Mouse (Mus musculus): ENCODE data around the gene Usp16. TPM values are rescaled to one million over a fixed set of nuclear protein-coding genes. Genes with fewer than 3 reads are reported as not detected.
A peak's percentile ranks its signal among the peaks of the same experiment; 100 is the strongest.
"Not testable (repeated sequence)": the region's sequence is repeated elsewhere in the genome, so short reads cannot be mapped to it uniquely, and the experiment has no call there.

Gene Usp16
- polyA plus RNA-seq, 1 experiment from 2014 or later: 42.4 TPM

DNA sequence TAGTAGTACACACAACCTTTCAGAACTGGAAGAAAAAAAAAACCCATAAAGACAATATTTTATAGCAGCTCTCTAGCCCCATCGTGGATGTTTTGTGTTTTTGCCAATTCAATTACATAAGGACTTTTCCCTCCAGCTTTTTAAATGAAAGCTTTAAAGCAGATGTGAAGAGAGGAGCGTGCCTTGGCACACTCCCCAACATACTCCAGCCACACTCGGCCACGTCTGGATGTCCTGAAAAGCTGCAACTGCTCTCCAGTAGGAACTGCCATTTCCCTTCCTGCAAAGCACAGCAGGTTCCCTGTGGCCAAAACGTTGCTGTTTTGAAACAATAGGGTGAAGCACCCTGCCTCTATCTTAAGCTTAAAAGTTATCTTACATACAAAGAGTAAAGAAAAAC is 12.2 kb upstream of the Usp16 start:
- Histone ChIP-seq H3K4me3 (no peak overlapping the region), H3K27me3 (ENCODE audit: low read depth, poor library complexity, severe bottlenecking) (no peaks in the 10 kb centered on the region), H3K27ac (no peak overlapping the region), H3K4me1 (peaks cover 17% of the 10 kb centered on the region), H3K9me3 (replicated peaks) (no peaks in the 10 kb centered on the region), H3K36me3 (no peaks in the 10 kb centered on the region)
- 61% methylated on average over 5 of the region's 5 CpGs for WGBS
- DNase-seq (ENCODE audit: low spot score): no peak

DNA sequence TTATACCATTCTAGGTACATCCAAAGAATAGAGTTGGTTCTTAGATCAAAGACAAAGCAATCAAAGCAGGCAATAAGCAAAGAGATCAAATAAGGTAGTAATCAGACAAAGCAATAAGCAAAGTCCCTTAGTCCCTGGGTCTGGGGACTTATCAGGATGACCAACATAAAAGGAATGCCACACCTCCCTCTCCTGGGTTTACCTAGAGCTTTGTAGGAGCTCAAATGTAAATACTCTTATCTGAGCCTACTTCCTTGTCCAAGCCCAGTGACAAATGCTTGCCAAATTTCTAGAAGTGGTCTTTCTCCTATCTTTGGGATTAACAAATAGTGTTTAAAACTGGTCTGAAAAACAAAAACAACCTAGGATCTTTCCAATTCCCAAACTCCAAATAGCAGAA is 11.3 kb upstream of the Usp16 start:
- no peaks in the 10 kb centered on the region for H3K9me3 ChIP-seq (replicated peaks)
- H3K36me3 ChIP-seq: no peaks in the 10 kb centered on the region
- peaks cover 17% of the 10 kb centered on the region for H3K4me1 ChIP-seq
- no peak overlapping the region for H3K27ac ChIP-seq
- no peak for DNase-seq (ENCODE audit: low spot score)
- no peaks in the 10 kb centered on the region for H3K27me3 ChIP-seq (ENCODE audit: low read depth, poor library complexity, severe bottlenecking)
- no peak overlapping the region for H3K4me3 ChIP-seq

DNA sequence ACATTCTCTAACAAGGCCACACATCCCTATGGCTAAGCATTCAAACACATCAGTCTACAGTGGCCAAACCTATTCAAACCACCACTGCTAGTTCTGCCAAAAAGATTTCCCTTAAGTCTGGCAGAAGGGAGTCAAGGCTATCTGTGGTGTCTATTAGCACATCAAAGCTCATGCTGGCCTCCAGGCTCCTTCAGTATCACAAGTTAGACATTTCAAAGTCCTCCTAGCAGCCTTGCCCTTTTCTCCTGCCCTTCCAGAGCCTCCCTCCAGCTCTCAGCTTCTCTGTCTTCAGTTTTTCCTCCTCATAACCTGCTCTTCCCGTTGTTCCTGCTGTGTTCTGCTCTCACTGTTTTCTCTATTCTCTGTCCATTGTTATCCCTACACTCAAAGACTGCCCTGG is 10.4 kb upstream of the Usp16 start:
- H3K36me3 ChIP-seq: no peaks in the 10 kb centered on the region
- H3K27ac ChIP-seq: no peak overlapping the region
- no peaks in the 10 kb centered on the region for H3K9me3 ChIP-seq (replicated peaks)
- no peak for DNase-seq (ENCODE audit: low spot score)
- peaks cover 17% of the 10 kb centered on the region for H3K4me1 ChIP-seq
- H3K27me3 ChIP-seq (ENCODE audit: low read depth, poor library complexity, severe bottlenecking): no peaks in the 10 kb centered on the region
- H3K4me3 ChIP-seq: no peak overlapping the region
- 77% methylated on average over 1 of the region's 1 CpGs for WGBS

DNA sequence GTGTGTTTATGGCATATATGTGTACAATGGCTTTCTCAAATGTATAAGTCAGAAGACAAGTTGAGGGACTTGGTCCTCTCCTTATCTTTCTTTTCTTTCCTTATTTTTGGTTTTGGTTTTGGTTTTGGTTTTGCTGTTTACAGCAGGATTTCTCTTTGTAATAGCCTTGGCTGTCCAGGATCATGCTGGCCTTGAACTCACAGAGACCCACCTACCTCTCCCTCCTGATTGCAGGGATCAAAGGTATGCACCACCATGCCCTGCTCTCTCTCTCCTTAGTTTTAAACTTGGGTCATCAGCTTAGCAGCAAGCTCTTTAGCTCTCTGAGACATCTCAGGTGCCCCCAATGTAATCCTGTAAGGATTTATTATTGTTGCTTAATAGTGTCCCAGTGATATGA is 9.4 kb upstream of the Usp16 start:
- Histone ChIP-seq H3K36me3 (no peaks in the 10 kb centered on the region), H3K4me1 (peaks cover 12% of the 10 kb centered on the region), H3K4me3 (no peak overlapping the region), H3K27me3 (ENCODE audit: low read depth, poor library complexity, severe bottlenecking) (no peaks in the 10 kb centered on the region), H3K9me3 (replicated peaks) (no peaks in the 10 kb centered on the region), H3K27ac (no peak overlapping the region)
- DNase-seq (ENCODE audit: low spot score): no peak

DNA sequence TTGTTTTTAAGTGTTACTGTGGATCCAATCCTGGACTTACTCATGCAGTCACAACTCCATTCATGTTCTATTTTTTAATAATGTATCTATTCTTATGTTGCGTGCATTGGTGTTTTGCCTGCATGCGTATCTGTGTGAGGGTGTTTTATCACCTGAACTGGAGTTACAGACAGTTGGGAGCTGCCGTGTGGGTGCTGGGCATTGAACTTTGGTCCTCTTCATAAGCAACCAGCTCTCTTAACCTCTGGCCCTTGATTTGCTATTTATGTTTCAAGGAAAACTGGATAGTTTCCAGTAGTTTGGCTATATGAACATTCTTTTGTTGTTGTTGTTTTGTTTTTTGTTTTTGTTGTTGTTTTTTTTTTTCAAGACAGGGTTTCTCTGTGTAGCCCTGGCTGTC is 9.0 kb upstream of the Usp16 start:
- Histone ChIP-seq H3K4me1 (peaks cover 12% of the 10 kb centered on the region), H3K4me3 (no peak overlapping the region), H3K9me3 (replicated peaks) (no peaks in the 10 kb centered on the region), H3K27ac (no peak overlapping the region), H3K27me3 (ENCODE audit: low read depth, poor library complexity, severe bottlenecking) (no peaks in the 10 kb centered on the region), H3K36me3 (no peaks in the 10 kb centered on the region)
- 98% methylated on average over 3 of the region's 3 CpGs for WGBS
- DNase-seq (ENCODE audit: low spot score): no peak

DNA sequence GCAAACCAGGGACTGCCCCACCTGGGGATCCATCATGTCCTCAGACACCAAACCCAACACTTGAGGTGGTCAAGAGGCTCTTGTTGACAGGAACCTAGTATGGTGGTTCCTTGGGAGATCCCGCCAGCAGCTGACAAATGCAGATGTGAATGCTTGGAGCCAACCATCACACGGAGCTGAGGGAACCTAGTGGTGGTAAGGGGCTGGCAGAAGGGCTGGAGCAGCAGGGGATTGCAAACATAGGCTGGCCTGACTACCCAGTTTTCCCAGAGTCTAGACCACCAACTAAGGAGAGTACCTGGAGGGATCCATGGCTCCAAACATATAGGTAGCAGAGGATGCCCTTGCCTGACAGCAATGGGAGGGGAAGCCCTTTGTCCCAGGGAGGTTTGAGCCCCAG is 1.3 kb upstream of the Usp16 start:
- DNase-seq (ENCODE audit: low spot score): no peak
- peaks cover 15% of the 10 kb centered on the region for H3K4me1 ChIP-seq
- 82% methylated on average over 2 of the region's 2 CpGs for WGBS
- no peaks in the 10 kb centered on the region for H3K9me3 ChIP-seq (replicated peaks)
- H3K4me3 ChIP-seq: no peak overlapping the region
- H3K36me3 ChIP-seq: peaks cover 6% of the 10 kb centered on the region; the same call in 1 of the 2 replicates
- H3K27ac ChIP-seq: no peak overlapping the region
- no peaks in the 10 kb centered on the region for H3K27me3 ChIP-seq (ENCODE audit: low read depth, poor library complexity, severe bottlenecking)

DNA sequence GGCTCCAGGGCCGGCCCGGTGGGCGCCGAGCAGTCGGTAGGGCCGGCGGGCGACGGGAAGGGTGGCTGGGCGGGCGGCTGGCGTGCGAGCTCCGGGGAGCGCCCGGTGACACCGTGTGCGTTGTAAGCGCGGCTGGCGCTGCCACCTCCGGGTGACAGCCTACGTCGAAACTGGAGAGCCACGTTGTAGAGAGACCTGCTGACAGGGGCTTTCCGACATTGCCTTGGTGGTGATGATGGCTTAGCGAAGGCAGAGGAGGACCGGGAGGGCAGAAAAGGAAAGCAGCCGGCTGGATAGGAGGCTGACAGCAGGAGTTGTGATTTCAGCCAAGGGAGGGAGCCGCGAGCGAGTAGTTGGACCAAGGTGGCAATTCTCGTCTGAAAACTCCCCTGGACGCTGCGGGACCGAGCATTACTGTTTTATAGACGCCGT is 693 bp downstream of the Usp16 start:
- H3K9me3 ChIP-seq (replicated peaks): no peaks in the 10 kb centered on the region
- WGBS: under 1% methylated on average over 38 of the region's 38 CpGs
- peak overlapping the region; percentile 96 for H3K4me3 ChIP-seq
- H3K27me3 ChIP-seq (ENCODE audit: low read depth, poor library complexity, severe bottlenecking): no peaks in the 10 kb centered on the region
- H3K36me3 ChIP-seq: peaks cover 22% of the 10 kb centered on the region
- H3K4me1 ChIP-seq: peaks cover 15% of the 10 kb centered on the region
- H3K27ac ChIP-seq: peak overlapping the region; percentile 92
- DNase-seq (ENCODE audit: low spot score): no peak

DNA sequence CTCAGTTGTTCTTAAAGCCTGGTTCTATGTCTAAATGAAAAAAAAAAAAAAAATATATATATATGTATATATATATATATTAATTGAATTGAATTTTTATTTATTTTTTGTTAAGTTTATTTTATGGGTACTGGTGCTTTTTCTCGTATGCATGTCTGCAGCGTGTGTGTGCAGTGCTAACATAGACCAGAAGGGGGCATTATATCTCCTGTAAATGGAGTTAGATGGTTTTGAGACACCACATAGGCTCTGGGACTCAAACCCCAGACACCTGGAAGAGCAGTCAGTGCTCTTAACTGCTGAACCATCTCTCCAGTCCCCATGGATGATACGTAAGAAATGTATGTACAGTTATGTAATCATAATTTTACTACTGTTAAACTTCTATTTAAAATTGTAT is 4.2 kb downstream of the Usp16 start:
- Histone ChIP-seq H3K4me1 (peaks cover 15% of the 10 kb centered on the region), H3K27ac (no peak overlapping the region), H3K27me3 (ENCODE audit: low read depth, poor library complexity, severe bottlenecking) (no peaks in the 10 kb centered on the region), H3K9me3 (replicated peaks) (no peaks in the 10 kb centered on the region), H3K36me3 (peaks cover 52% of the 10 kb centered on the region), H3K4me3 (no peak overlapping the region)
- WGBS: 95% methylated on average over 3 of the region's 3 CpGs
- DNase-seq (ENCODE audit: low spot score): no peak

DNA sequence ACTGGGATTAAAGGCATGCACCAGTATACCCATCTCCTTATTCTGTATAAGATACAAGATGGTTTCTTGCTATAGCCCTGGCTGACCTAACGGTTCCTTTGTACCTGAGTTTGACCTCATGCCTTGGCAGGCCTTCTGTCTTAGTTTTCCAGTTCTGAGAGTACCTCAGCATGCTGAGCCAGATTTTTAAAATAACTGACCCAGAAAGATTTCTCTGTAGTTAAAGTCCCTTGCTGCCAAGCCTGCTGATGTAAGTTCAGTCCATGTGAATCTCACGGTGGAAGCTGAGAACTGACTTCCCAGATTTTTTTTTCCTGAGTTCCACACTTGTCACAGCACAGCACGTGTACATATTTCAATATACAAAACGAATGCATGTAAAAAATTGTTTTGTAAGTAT is 16.1 kb downstream of the Usp16 start:
- H3K9me3 ChIP-seq (replicated peaks): no peaks in the 10 kb centered on the region
- 93% methylated on average over 4 of the region's 4 CpGs for WGBS
- no peak for DNase-seq (ENCODE audit: low spot score)
- H3K27ac ChIP-seq: no peak overlapping the region
- H3K36me3 ChIP-seq: peaks cover 95% of the 10 kb centered on the region
- H3K4me3 ChIP-seq: no peak overlapping the region
- H3K27me3 ChIP-seq (ENCODE audit: low read depth, poor library complexity, severe bottlenecking): no peaks in the 10 kb centered on the region
- H3K4me1 ChIP-seq: no peaks in the 10 kb centered on the region

DNA sequence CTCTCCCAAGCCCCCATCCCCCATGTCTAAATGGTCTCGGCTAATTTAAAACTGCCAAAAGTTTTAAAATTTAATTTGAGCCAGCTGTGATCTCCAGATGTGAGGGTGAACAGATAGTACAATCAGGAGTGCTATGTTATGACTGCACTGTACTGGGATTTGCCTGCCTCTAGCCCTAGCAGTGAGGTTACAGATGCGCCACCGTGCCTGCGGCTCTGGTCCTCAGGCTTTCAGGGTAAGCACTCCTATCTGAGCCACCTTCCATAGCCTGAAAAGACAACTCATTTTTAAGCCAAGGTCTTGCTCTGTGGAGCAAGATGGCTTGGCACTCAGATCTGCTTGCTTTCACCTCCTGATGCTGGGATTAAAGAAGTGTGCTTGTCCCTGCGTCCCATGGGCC is 29.9 kb downstream of the Usp16 start:
- Histone ChIP-seq H3K4me1 (no peaks in the 10 kb centered on the region), H3K4me3 (no peak overlapping the region), H3K9me3 (replicated peaks) (no peaks in the 10 kb centered on the region), H3K36me3 (peaks cover 94% of the 10 kb centered on the region), H3K27ac (no peak overlapping the region), H3K27me3 (ENCODE audit: low read depth, poor library complexity, severe bottlenecking) (no peaks in the 10 kb centered on the region)
- no peak for DNase-seq (ENCODE audit: low spot score)
- 88% methylated on average over 5 of the region's 5 CpGs for WGBS

DNA sequence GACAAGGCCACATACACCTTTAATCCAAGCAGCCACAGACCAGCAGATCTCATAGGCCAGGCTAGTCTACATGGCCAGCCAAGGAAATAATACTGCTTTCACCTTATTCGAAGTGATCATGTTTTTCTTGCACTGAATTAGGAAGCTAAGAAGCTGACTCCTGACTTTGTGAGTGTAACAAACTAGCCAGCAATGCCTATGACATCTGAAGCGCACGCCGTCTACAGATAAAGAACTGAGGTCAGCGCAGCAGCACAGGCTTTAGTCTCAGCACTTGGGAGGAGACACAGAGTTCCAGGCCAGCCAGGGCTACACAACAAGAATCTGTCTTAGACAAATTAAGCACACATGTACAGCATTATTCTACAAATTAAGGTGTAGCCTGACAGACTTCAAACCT is 32.2 kb downstream of the Usp16 start:
- DNase-seq (ENCODE audit: low spot score): no peak
- WGBS: 95% methylated on average over 5 of the region's 5 CpGs
- no peaks in the 10 kb centered on the region for H3K9me3 ChIP-seq (replicated peaks)
- H3K4me3 ChIP-seq: no peak overlapping the region
- H3K27ac ChIP-seq: no peak overlapping the region
- H3K4me1 ChIP-seq: no peaks in the 10 kb centered on the region
- H3K27me3 ChIP-seq (ENCODE audit: low read depth, poor library complexity, severe bottlenecking): no peaks in the 10 kb centered on the region
- peaks cover 98% of the 10 kb centered on the region for H3K36me3 ChIP-seq

DNA sequence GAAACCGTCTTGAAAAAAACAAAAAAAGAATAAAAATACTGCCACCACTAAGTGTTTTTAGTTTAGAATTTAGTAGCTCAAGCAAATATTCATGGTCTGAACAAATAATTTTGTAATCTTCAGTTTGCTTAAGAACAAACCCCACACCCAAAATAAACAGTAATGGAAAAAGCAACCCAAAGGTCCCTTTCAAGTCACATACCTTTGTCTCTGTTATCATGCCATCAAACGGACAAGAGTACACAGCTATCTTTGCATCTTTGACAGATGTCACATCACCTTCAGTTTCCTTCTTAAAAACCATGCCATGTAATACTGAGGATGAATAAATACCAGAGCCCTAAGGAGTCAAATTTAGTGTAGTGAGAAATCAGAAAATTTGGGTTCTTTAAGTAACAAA is 34.1 kb downstream of the Usp16 start:
- H3K4me3 ChIP-seq: no peak overlapping the region
- DNase-seq (ENCODE audit: low spot score): no peak
- H3K9me3 ChIP-seq (replicated peaks): no peaks in the 10 kb centered on the region
- no peaks in the 10 kb centered on the region for H3K27me3 ChIP-seq (ENCODE audit: low read depth, poor library complexity, severe bottlenecking)
- H3K4me1 ChIP-seq: no peaks in the 10 kb centered on the region
- WGBS: 88% methylated on average over 2 of the region's 2 CpGs
- H3K27ac ChIP-seq: no peak overlapping the region
- H3K36me3 ChIP-seq: peaks cover 98% of the 10 kb centered on the region

DNA sequence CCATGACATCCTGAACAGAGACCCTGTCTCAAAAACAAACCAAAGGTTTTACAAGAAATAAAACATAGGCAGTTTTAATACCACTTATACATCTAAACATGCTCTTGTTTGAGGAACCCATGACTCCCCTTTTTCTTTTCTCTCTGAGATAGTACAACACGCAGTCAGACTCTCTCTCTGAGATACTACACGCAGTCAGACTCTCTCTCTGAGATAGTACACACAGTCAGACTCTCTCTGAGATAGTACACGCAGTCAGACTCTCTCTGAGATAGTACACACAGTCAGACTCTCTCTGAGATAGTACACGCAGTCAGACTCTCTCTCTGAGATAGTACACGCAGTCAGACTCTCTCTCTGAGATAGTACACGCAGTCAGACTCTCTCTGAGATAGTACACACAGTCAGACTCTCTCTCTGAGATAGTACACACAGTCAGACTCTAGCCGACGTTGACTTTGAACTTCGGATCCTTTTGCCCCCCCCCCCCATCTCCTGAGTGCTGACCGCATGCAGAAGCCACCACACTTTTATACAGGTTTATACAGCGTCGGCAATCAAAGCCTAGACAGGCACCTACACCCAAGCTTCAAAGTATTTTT is 37.8 kb downstream of the Usp16 start:
- WGBS: 94% methylated on average over 12 of the region's 12 CpGs
- H3K27ac ChIP-seq, H3K4me3 ChIP-seq: not testable (repeated sequence)

DNA sequence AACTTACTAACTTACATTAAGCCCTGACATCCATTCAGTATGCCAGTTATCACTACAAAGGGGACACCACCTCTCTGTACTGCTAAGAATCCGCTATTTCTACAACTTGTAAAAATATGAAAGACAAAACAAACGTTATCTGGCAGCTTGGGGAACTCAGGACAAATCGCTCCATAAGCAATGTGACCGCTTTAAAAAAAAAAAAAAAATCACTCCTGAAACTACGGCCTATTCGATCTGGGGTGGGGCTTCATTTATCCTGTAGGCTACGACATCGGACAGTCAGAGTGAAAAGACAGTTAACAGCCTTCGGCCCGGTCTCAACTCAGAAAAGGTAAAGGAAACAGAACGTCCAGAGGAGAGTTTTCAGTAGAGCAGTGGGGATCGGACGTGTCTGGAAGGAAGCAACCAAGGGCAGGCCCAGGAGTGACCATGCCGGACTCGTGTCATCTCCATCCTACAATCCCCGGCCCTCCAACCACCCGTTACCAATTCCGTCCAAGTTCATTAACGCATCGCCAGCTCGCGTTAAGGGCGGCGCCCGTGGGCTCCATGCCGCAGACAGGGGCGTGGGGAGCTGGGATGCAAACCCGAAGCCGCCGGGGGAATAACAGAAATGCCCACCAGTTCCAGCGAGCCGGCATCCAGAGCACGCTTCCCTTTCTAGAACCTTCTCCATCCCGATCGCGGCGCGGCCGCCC is 40.6 kb downstream of the Usp16 start:
- H3K4me1 ChIP-seq: peaks cover 15% of the 10 kb centered on the region
- peaks cover 42% of the 10 kb centered on the region for H3K36me3 ChIP-seq
- H3K27ac ChIP-seq: peak overlapping the region; percentile 97
- no peak for DNase-seq (ENCODE audit: low spot score)
- peak overlapping the region; percentile 93 for H3K4me3 ChIP-seq
- under 1% methylated on average over 39 of the region's 39 CpGs for WGBS
- H3K27me3 ChIP-seq (ENCODE audit: low read depth, poor library complexity, severe bottlenecking): no peaks in the 10 kb centered on the region
- H3K9me3 ChIP-seq (replicated peaks): no peaks in the 10 kb centered on the region

More for the DNA sequence above, 37.8 kb downstream of the Usp16 start:
- H3K9me3 ChIP-seq (replicated peaks); H3K27me3 ChIP-seq (ENCODE audit: low read depth, poor library complexity, severe bottlenecking); DNase-seq (ENCODE audit: low spot score): not testable (repeated sequence)
- Histone ChIP-seq H3K4me1 (peaks cover 15% of the 10 kb centered on the region), H3K36me3 (peaks cover 70% of the 10 kb centered on the region)

All from limb, embryonic 10.5 days (tissue).